Mouse (Mus musculus): ENCODE data around the gene Dkk3. TPM values are rescaled to one million over a fixed set of nuclear protein-coding genes. Genes with fewer than 3 reads are reported as not detected.

Gene Dkk3
- polyA plus RNA-seq (2012; rRNA removed): 6.0 and 9.6 TPM in 2 replicates

- H3K27me3 ChIP-seq (ENCODE audit: control insufficient read depth, insufficient read depth, low read length): peaks cover 18% of the 10 kb centered on the region
- WGBS: 15% methylated on average over 21 of the region's 21 CpGs
- no peaks in the 10 kb centered on the region for H3K36me3 ChIP-seq (ENCODE audit: control insufficient read depth, insufficient read depth, low read length)
- TF ChIP-seq POLR2A (IDR thresholded peaks at IDR 0.05; ENCODE audit: low read depth, low read length): no peak
- no peak for TF ChIP-seq CTCF (IDR thresholded peaks at IDR 0.05; ENCODE audit: extremely low read depth, insufficient read length, insufficient replicate concordance, low read depth, low read length)
- H3K4me1 ChIP-seq (ENCODE audit: control insufficient read depth, insufficient read depth, insufficient read length, low read length): peaks cover 3% of the 10 kb centered on the region
- H3K4me3 ChIP-seq (ENCODE audit: low read depth, low read length): peak within 1 kb of the TSS; percentile 45
- H3K27ac ChIP-seq (ENCODE audit: insufficient read depth, low read depth, low read length): peak within 1 kb of the TSS; percentile 9
These were observed at the start of gene Dkk3 for GRCm38 (mm10) chr7:112158942-112159341. Gene Dkk3 (minus strand): TSS chr7:112159057.

- Histone ChIP-seq H3K4me3 (ENCODE audit: low read depth, low read length) (no peak overlapping the region), H3K4me1 (ENCODE audit: control insufficient read depth, insufficient read depth, insufficient read length, low read length) (peaks cover 33% of the 10 kb centered on the region), H3K27ac (ENCODE audit: insufficient read depth, low read depth, low read length) (no peak overlapping the region), H3K27me3 (ENCODE audit: control insufficient read depth, insufficient read depth, low read length) (no peaks in the 10 kb centered on the region), H3K36me3 (ENCODE audit: control insufficient read depth, insufficient read depth, low read length) (no peaks in the 10 kb centered on the region)
- TF ChIP-seq POLR2A (IDR thresholded peaks at IDR 0.05; ENCODE audit: low read depth, low read length) (no peak), CTCF (IDR thresholded peaks at IDR 0.05; ENCODE audit: extremely low read depth, insufficient read length, insufficient replicate concordance, low read depth, low read length) (no peak)
- WGBS: 82% methylated on average over 6 of the region's 6 CpGs
These were observed 48.9 kb upstream of the Dkk3 start for GRCm38 (mm10) chr7:112207717-112208116.

- TF ChIP-seq CTCF (IDR thresholded peaks at IDR 0.05; ENCODE audit: extremely low read depth, insufficient read length, insufficient replicate concordance, low read depth, low read length): no peak
- TF ChIP-seq POLR2A (IDR thresholded peaks at IDR 0.05; ENCODE audit: low read depth, low read length): no peak
- Histone ChIP-seq H3K4me3 (ENCODE audit: low read depth, low read length) (no peak overlapping the region), H3K4me1 (ENCODE audit: control insufficient read depth, insufficient read depth, insufficient read length, low read length) (peaks cover 31% of the 10 kb centered on the region), H3K27ac (ENCODE audit: insufficient read depth, low read depth, low read length) (no peak overlapping the region), H3K36me3 (ENCODE audit: control insufficient read depth, insufficient read depth, low read length) (no peaks in the 10 kb centered on the region), H3K27me3 (ENCODE audit: control insufficient read depth, insufficient read depth, low read length) (no peaks in the 10 kb centered on the region)
- 88% methylated on average over 6 of the region's 6 CpGs for WGBS
These were observed 46.7 kb upstream of the Dkk3 start for GRCm38 (mm10) chr7:112205513-112205912.

- H3K27ac ChIP-seq (ENCODE audit: insufficient read depth, low read depth, low read length): peak overlapping the region; percentile 41
- peaks cover 26% of the 10 kb centered on the region for H3K4me1 ChIP-seq (ENCODE audit: control insufficient read depth, insufficient read depth, insufficient read length, low read length)
- WGBS: 62% methylated on average over 6 of the region's 6 CpGs
- H3K27me3 ChIP-seq (ENCODE audit: control insufficient read depth, insufficient read depth, low read length): no peaks in the 10 kb centered on the region
- no peak overlapping the region for H3K4me3 ChIP-seq (ENCODE audit: low read depth, low read length)
- H3K36me3 ChIP-seq (ENCODE audit: control insufficient read depth, insufficient read depth, low read length): no peaks in the 10 kb centered on the region
- no peak for TF ChIP-seq CTCF (IDR thresholded peaks at IDR 0.05; ENCODE audit: extremely low read depth, insufficient read length, insufficient replicate concordance, low read depth, low read length)
These were observed 45.6 kb upstream of the Dkk3 start for GRCm38 (mm10) chr7:112204380-112204963.

DNA sequence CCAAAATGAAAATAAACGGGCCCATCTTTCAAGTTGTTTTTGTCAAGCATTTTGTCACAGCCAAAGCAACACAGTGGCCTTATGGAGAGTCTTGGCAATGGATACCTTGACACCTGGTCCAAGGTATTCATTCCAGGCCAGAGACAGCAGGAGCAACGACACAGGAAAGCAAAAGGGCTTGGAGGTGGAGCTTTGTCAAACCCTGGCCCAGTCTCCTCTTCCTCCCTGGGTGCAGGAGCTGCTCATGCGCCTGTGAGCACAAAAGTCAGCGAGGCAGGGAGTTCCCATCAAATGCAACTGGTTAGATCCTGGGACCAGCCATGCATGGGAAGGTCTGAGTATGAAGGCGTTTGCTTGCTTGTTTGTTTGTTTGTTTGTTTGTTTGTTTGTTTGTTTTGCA lies 45.1 kb upstream of the Dkk3 start:
- TF ChIP-seq POLR2A (IDR thresholded peaks at IDR 0.05; ENCODE audit: low read depth, low read length) (no peak), CTCF (IDR thresholded peaks at IDR 0.05; ENCODE audit: extremely low read depth, insufficient read length, insufficient replicate concordance, low read depth, low read length) (no peak)
- whole genome bisulfite sequencing: 66% methylated on average over 5 of the region's 5 CpGs
- peak overlapping the region; percentile 41 for H3K27ac ChIP-seq (ENCODE audit: insufficient read depth, low read depth, low read length)
- no peaks in the 10 kb centered on the region for H3K27me3 ChIP-seq (ENCODE audit: control insufficient read depth, insufficient read depth, low read length)
- peaks cover 21% of the 10 kb centered on the region for H3K4me1 ChIP-seq (ENCODE audit: control insufficient read depth, insufficient read depth, insufficient read length, low read length)
- no peaks in the 10 kb centered on the region for H3K36me3 ChIP-seq (ENCODE audit: control insufficient read depth, insufficient read depth, low read length)
- no peak overlapping the region for H3K4me3 ChIP-seq (ENCODE audit: low read depth, low read length)

DNA sequence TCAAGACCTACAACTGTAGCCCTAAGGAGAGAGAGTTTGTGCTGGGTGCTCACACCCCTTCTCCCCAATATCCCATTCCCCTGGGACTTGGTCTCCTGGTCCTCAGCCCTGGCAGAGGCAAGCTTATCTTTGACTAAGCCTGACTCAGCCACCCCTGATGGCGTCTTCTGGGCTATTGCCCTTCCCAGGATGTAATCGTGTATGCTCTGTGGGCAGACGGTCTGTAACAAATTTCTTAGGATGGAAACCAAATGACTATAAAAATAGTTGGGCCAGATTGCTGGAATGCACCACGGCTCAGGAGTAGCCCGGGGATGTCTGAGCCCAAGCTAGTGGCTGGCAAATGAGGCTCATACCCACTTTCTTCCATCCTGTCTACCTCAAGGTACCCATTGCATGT lies 44.0 kb upstream of the Dkk3 start:
- Histone ChIP-seq H3K36me3 (ENCODE audit: control insufficient read depth, insufficient read depth, low read length) (no peaks in the 10 kb centered on the region), H3K4me3 (ENCODE audit: low read depth, low read length) (no peak overlapping the region), H3K4me1 (ENCODE audit: control insufficient read depth, insufficient read depth, insufficient read length, low read length) (peaks cover 13% of the 10 kb centered on the region), H3K27me3 (ENCODE audit: control insufficient read depth, insufficient read depth, low read length) (no peaks in the 10 kb centered on the region), H3K27ac (ENCODE audit: insufficient read depth, low read depth, low read length) (no peak overlapping the region; the same call in 1 of the 2 replicates)
- WGBS: 63% methylated on average over 5 of the region's 5 CpGs
- TF ChIP-seq CTCF (IDR thresholded peaks at IDR 0.05; ENCODE audit: extremely low read depth, insufficient read length, insufficient replicate concordance, low read depth, low read length) (no peak), POLR2A (IDR thresholded peaks at IDR 0.05; ENCODE audit: low read depth, low read length) (no peak)

DNA sequence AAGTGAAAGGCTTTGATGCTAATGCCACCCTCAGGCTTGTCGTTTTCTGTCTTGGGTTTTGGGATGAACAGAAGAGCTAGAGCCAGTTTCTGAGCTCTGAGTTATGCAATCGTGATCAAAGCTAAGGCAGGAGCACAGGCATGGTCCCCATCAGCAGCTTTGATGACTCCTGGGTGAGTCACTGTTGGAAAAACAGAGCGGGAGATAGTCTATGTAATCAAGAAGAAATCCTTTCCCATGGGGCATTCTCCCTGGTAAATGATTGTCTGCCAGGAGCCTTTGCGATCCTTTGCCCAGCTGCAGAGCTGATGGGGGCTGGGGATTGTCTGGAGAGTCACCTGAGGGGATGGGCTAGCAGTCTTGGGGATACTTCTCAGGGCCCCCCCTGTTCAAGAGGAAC lies 43.3 kb upstream of the Dkk3 start:
- Histone ChIP-seq H3K27ac (ENCODE audit: insufficient read depth, low read depth, low read length) (peak overlapping the region; percentile 14; the same call in 1 of the 2 replicates), H3K4me1 (ENCODE audit: control insufficient read depth, insufficient read depth, insufficient read length, low read length) (peaks cover 12% of the 10 kb centered on the region), H3K27me3 (ENCODE audit: control insufficient read depth, insufficient read depth, low read length) (no peaks in the 10 kb centered on the region), H3K36me3 (ENCODE audit: control insufficient read depth, insufficient read depth, low read length) (no peaks in the 10 kb centered on the region), H3K4me3 (ENCODE audit: low read depth, low read length) (no peak overlapping the region)
- no peak for TF ChIP-seq POLR2A (IDR thresholded peaks at IDR 0.05; ENCODE audit: low read depth, low read length)
- no peak for TF ChIP-seq CTCF (IDR thresholded peaks at IDR 0.05; ENCODE audit: extremely low read depth, insufficient read length, insufficient replicate concordance, low read depth, low read length)
- WGBS: 16% methylated on average over 4 of the region's 4 CpGs

All from small intestine, adult 2 months (tissue).